Mouse (Mus musculus) lung, adult 18-20 months (tissue): ENCODE results near the gene Cd300lg.

Experiments used
- DNase-seq, 2 experiments: peaks; one replicate each; pipeline ENCODE4 v3.0.0; 2022; ENCODE audit warnings: mixed read lengths in 2 of 2

Cd300lg gene

DNA sequence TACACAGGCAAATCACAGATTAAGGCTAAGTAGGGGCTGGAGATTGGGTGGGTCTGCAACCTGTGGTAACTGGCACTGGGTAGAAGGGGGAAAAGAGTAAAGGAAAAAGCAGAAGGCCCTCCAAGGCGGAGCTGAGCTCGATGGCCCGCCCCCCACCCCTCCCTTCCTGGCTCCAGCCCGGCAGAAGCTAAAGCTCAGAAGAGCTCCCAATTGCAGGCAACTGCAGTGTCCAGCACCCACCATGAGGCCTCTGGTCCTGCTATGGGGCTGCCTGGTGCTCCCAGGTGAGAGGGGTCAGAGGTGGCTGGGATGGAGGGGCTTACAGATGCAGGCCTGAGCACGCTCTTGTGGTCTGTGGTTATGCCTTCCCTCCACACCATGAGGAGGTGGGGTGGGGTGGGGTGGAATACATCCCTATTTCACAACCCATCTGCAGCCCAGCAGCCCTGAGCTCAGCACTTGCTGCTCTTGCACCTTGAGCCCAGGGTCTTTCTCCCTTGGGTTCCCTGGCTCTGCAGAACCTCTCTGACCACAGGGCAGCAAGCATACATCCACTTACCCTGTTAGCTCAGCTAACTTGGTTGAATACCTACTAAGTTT lies at the start of gene Cd300lg:
Gene Cd300lg, plus strand, starts transcription at position 160 of the 600 bp plus-strand sequence.
- no peak for DNase-seq

DNA sequence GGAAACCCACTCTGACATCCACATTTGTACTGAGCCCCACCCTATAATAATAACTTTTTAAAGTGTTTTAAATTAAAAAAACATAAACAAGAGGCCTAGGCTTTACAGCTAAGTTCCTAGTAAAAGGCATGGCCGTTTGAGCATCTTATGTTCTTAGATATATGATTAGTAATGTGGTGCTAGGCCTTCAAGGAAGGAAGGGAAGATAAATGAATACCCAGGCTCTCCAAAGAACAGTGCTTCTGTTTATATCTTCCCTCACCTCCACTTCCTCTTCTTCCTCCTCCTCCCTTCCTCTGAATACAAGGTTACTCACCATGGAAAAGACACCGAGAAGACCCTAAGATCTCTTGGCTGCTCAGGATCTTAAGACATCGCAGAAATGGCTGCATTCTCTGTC lies 49.5 kb upstream of the Cd300lg start:
- no peak for DNase-seq

DNA sequence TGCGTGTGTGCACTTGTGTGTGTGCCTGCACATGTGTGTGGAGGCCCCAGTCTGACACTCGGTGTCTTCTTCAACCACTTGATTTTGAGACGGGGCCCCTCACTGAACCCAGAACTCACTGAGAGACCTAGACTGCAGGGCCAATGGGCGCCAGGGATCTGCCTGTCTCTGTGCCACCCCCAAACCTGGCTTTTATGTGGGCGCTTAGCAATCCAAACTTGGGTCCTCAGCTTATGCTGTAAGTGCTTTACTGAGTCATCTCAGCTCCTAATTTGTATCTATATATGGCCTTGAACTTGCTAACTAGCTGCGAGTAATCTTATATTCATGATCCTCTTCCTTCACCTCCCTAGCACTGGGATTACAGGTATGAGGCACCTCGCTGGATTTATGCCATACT lies 48.9 kb upstream of the Cd300lg start:
- no peak for DNase-seq

DNA sequence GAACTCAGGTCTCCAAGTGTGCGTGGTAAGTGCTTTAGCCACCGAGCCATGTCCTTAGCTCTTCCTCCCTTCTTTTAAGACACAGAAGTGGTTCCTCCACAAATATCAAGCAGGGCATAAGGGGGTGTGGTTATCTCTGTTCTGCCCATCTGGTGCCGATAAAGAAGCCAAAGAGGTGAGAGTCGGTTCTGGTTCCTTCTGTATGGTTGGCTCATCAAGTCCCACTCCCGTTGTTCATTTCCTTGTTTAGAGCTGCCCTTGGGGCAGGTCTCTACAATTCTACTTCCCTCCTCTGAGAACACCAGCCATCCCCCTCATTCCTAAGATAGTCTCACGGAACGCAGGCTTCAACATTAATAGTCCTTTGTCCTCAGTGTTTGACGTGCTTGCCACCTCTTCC lies 47.2 kb upstream of the Cd300lg start:
- DNase-seq: no peak

DNA sequence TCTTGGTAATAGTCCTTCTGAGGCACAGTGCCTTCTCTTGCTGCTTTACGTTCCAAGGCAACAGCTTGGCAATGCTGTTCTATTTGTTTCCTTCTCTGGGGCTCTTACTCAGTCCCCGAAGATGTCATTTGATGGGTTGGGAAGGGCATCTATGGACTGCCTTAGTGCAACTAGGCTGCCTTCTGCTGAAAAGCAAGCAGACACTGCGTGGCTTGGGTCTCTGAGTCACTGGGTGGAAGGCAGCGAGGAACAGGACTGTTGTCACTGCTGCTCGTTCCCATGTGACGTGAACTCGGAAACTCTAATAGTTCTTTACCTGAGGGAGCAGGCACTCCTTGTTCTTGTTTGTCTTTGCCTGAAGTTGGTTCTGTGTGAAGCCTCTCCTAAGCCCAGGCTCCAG lies 45.4 kb upstream of the Cd300lg start:
- no peak for DNase-seq

DNA sequence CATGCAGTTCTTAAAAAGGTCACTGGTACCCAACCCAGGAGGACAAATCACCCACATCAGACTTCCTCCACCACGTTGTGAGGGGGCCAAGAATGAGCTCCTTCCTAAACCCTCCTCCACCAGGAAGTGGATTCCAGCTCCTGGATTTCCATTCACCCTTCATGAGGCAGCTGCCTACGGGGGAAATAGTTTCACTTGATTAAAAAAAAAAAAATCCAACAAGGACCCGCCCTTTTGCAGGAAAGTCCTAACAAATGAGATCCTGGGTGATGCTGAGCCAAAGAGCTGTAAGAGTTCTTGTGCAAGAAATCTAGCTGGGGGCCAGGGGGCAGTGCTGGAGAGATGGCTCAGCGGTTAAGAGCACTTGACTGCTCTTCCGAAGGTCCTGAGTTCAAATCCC lies 43.1 kb upstream of the Cd300lg start:
- peak in 1 of 2 experiments; percentile 31 for DNase-seq

DNA sequence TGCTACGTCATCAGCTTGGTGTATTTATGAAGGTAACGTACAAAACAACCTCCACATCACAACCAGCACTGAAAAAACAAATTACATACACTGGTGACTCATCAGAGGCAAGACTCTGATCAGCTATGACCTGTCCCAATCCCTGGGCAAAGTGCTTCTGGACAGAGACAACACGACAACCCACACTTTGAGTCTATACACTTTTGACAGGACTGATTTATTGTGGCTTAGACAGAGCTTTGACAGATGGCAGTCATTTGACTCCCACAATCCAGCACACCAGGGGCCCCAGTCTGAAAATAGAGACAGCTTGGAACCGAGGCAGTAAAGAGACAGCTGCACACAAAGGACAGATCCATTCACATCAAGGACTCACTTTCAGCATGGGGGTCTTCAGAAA lies 41.8 kb upstream of the Cd300lg start:
- no peak for DNase-seq

DNA sequence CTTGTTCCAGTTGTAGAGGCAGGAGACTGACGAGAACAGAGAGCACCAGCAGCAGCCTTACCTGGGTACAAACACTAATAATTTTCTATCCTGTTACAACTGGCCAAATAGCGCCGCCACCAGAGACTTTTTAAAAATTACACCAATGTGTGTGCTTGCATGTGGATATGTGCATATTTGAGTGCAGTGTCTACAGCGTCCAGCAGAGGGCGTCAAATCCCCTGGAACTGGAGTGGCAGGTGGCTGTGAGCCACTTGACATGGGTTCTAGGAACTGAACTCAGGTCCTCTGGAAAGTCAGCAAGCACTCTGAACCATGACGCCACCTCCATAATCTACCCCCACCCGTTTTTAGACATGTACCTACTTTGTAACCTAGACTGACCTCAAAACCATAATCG lies 37.1 kb upstream of the Cd300lg start:
- no peak for DNase-seq

DNA sequence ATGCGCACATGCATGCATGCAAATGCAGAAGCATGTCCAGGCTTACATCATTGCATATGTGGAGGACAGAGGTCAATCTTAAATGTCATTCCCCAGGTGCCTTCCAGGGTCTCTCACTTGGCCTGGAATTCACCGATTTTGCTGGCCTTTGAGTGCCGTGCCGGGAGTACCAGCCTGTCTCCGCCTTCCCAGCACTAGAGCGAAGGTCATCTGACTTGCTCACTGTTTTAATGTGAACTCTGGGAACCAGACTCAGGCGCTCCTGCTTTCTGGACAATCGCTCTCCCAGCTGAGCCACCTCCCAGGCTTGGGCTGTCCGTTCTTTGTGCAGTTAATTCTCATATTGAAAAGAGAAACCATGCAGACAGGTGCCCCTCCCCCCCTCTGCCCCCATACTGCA lies 35.0 kb upstream of the Cd300lg start:
- DNase-seq: no peak

DNA sequence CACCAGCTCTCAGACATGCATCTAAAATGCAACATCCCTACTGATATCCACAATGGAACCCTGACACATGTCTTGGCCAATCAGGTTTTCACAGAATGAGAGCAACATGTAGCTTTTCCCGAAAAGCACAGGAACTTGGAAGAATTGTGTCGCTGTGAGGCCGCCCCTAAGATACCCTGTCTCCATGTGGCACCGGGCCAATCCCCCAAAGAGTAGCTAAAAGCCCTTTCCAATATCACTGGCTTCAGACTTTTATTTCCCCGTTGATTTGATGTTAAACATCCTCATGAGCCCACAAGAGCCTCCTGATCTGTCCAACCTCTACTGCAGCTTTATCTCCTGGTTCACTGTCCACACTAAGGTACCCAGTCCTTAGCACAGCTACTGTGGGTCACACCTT lies 34.6 kb upstream of the Cd300lg start:
- DNase-seq: no peak

DNA sequence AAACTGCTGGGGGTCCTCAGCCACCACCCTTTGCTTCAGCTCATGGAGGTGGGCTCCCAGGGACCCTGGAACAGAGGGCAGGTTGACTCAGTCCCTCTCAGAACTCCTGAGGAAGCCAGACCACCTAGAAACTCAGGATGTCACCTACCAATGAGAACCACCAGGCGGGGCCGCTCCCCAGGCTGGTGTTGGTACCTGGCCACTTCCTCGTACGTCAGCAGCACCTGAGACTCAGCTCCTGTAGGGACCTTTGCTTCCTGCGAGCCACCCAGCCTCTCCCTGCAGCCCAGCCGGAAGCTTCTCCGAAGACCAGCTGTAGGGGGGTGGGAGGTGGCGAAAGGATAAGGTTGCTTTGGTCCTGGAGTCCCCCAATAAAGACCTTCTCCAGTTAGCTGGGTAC lies 32.9 kb upstream of the Cd300lg start:
- DNase-seq: no peak

DNA sequence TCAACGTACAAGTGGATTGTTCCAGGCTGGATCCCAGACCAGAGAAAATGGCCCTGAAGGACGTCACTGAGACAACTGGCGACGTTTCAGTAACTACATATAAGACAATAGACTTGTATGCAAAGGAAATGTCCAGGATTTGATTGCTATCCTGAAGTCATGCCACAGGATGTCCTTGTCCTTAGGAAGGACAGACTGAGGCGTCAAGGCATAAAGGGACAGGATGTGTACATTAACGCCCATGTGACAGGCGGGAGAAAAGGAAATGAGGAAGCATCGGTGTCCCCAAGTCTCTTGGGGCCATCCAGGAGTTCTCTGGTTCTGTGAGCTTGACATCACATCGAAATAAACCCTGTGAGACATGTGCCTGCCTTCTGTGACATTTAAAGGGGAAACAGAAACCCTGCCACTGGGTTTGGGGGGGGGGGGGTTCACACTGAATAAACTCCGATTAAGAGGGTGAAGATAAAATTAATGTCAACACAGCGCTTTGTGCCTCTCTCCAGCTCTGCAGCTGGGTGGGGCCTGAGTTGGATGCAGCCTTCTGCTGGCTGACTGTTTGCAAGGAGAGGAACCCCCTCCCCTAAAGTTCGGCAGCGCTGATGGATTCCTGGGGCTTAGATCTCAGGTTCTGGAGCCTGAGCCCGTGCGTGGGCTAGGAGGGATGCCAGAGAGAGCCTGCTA lies 32.2 kb upstream of the Cd300lg start:
- DNase-seq: peak; percentile 31 to 64

DNA sequence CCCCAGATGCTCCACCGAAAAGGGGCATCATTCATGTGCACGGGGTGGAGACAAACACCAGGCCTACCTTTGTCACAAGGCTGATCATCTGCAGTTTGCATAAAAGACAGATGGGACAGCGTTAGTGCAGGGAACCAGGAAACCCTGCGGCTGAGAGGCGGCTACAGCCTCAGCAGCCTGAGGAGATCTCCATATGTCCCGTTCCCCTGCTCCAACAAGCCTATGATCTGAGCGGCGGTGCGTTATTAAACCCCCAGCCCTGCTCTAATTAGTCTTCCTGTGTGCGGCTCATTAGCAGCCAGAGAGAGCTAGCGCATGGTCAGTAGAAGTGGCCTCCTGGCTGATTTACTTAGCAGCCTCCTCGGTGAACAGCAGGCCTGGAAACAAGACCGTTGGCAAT lies 31.2 kb upstream of the Cd300lg start:
- no peak for DNase-seq

DNA sequence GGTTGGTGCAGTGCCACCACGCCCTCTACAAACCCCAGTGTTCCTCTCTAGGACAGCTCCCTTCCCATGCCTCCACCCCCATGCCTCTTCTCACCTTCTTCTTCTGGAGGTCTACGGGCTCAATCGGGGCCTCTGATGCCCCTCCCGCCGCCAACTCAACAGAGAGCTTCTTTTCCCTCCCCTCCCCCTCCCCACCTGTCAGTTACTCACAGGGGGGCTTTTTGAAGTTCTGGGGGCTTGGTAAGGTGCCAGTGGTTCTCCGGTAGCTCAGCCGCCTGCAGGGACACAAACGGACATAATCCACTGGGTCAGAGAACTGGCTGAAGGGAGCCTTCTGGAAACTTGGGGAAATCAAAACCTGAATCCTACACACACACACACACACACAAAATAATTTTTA lies 29.8 kb upstream of the Cd300lg start:
- DNase-seq: no peak

DNA sequence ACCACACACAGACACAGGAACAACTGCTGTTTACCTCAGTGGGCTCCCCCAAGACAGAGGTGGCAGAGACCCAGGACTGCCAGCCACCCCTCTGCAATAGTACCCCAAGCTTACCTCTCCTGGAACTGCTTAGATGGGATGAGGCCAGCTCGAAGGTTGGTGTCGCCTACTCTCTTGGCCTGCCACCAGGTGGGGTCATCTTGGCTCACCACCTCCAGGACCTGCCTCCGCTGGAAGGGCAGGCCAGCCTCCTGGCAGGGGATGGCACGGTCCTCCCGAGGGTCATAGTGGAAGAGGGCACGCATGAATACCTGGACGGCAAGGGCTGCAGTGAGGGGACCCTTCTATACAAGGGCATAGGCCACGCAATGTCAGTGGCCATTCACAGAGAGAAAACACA lies 28.1 kb upstream of the Cd300lg start:
- no peak for DNase-seq

DNA sequence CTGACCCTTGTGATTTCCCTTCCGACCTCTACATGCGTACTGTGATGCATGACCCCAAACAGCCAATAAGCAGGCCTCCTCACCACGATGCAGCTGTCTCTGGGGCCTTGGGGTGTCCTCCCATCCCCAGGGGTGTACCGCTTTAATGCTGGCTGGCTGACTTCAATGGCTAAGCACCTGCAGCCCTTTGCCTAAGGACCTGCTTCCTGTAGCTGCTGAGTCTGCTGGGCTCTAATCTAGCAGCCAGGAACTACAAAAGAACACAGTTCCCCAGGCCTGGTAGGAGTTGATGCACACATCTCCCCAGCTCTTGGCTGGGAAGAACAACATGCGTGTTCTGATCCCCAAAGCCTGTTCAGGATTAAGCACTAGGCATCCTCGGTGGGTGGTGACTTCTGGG lies 25.8 kb upstream of the Cd300lg start:
- DNase-seq: no peak

DNA sequence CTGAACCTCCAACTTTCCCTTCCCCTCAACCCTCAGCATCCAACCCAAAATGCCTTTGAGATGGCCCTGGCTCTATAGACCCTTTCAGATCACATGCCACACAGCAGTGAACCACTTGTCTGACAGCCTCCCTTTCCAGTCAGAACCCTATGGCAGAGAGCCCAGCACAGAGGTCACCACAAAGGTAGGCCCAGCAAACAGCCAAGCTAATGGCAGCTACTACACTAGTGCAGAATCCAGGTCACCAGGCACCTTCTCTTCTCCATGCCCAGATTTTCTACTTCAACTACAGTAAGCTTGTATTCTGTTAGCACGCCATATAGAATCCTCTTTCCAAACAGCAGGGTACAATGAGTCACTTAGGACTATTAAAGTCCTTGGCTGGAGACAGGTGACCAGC lies 25.2 kb upstream of the Cd300lg start:
- no peak for DNase-seq

DNA sequence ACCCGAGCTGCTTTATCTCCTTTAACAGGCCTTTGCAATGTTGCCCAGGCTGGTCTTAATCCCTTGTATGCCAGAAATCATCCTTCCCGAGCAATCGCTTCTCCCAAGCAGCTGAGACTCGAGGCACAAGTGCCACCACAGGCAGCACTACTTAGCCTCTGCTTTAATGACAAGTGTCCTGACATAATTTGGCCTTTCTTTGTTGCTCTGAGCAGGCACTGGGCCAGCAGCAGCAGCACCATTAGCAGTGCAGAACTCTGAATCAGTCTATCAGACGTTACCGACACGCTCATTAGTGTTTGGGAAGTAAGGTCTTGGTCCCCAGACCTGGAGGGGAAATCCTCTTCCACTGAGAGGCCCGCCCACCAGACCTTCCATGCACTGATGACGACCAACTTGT lies 21.6 kb upstream of the Cd300lg start:
- DNase-seq: no peak

DNA sequence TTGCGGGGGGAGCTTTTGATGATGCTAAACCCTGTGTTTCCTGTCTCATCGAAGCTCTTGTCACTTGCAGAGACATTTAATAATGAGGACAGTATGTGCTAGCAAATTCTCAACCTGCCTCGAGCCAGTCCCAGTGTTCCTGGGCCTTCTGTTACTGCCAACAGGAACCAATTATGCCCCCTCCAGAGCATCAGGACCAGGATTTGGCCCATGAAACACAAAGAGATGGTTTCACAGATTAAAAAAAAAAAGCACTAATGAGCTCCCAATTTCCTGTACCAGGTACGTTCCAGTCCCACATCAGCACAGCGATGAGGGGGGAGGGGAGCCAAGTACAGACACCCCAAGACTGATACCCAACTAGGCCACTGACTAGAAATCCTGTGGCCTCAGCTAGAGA lies 20.1 kb upstream of the Cd300lg start:
- no peak for DNase-seq

DNA sequence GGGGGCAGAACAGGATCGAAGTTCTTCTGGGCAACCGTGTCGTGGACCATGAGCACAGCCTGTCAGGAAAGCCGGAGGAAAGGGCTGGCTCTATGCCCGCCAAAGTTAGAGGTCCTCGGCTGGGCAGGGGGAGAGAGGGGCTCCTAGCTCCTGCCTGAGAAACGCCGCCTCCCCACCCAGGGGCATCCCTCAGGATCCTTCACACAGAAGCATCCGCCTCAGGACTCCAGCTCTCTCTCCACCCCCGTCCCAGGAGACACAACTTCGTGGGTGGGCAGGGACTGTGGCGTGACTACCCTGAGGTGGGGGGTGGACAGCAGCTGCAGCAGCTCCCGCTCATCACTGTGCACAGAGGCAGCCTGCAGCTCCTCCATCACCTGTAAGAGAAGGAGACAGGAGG lies 17.9 kb upstream of the Cd300lg start:
- DNase-seq: no peak

DNA sequence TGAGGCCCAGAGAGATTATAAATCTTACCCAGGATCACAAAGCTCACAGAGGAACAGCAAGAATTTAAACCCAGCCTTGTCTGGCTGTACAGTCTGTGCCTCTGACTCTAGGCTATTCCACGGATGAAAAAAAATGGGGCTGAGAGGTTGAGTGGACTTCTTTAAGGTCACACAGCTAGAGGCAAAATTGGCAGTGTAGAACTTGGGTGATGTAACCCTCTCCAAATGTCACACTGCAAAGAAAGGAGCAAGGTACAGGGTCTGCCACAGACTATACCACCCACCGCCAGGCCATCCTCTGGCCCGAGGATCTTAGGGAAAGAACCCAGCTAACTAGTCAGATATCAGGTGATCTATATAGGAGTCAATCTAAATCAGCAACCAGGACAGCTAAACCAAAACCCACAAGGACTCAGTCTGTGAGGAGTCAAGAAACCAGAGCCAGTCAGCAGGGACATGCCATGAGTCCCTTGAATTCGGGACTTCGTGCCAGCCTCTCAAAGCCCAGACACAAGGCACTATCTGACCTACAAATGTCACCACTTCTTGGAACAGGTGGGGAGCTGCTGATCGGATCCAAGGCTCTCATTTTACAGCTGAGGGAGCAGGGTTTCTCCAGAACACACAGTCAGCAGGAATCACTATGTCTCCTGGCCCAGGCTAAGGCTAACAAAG lies 17.1 kb upstream of the Cd300lg start:
- DNase-seq: no peak

DNA sequence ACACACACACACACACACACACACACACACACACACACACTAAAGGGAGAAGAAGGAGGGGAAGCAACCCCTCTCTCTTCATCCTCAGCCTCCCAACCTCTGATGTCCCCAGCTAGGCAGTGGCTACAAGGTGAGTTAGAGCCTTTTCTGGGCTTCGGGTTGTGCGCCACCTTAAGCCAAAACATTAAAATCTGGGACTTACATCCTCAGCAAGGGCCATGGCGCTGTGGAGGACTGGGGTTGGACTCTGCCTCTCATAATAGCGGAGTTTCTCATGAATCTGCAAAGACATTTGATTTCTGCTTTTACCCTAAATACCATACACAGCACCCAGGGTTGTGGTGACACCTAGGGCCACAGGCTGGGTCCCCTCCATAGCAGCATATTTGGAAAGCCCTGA lies 16.4 kb upstream of the Cd300lg start:
- no peak for DNase-seq

DNA sequence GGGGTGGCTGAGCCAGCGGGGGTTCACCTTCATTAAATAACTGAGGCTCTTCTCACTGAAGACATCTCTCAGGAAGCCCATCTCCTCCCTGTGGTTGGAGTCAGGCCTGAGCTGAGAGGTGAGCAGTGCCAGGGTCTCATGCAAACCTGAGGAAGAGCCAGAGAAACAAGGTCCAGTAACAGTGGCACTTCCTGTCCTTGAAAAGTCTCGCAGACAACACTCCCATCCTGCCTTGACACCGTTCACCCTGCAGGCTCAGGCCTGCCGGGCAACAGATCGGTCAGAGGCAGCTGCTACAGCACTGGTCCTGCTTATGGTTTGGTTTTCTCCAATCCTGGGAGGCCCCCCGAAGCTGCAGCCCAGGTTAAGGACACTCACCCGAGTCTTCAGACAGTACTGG lies 16.0 kb upstream of the Cd300lg start:
- no peak for DNase-seq

DNA sequence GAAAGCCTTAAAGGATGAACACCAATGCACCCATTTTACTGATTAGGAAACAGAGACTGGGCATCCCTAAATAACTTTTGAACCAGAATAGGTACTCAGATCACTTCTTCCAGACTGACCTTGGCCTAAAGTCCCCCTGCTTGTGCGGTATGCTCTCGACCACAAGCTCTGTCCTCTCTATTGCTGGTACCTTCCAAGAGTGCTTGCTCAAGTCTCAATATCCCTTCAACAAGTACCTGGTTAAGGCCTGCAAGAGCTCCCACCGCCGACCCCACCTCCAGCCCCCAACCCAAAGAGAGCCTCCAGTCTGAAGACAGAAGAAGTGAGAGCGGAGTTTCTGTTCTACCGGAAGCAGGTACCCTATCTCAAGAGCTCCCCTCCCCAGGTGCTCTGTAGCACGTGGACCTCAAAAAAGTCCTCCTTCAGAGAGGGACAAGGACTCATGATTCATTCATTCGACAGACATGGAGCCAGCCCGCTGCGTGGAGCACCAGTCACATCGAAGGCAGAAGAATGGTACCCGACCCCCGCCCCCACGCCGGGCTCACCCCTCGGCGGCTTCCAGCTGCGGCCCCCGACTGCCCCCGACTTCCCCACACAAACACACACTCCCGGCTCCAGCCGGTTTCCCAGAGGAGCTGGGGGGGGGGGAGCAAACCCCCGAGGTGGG lies 15.2 kb upstream of the Cd300lg start:
- no peak for DNase-seq
